Mouse (Mus musculus) heart, adult 2 months (tissue): ENCODE results near the gene Vat1. TPM values are rescaled to one million over a fixed set of nuclear protein-coding genes. Genes with fewer than 3 reads are reported as not detected.
"Not testable (repeated sequence)": the region's sequence is repeated elsewhere in the genome, so short reads cannot be mapped to it uniquely, and the experiment has no call there.

Experiments
- DNase-seq, 2 experiments: peaks; one replicate each; pipeline ENCODE4 v3.0.0; 2021
- H3K27ac ChIP-seq: fragments of 200-600 bp; 2 replicates; pipeline ENCODE4 v1.8.1; 2022
- H3K27me3 ChIP-seq: fragments of 200-500 bp; 2 replicates; pipeline ENCODE4 v1.6.1; 2012; ENCODE audit warnings: mild to moderate bottlenecking, low read length, inconsistent platforms, mixed read lengths; ENCODE audit not compliant: control insufficient read depth, insufficient read depth
- H3K36me3 ChIP-seq: fragments of 200-500 bp; 2 replicates; pipeline ENCODE4 v1.6.1; 2012; ENCODE audit warnings: low read length, inconsistent platforms; ENCODE audit not compliant: control insufficient read depth, insufficient read depth
- H3K4me1 ChIP-seq: fragments of 200-500 bp; 2 replicates; pipeline ENCODE4 v1.6.1; 2011; ENCODE audit warnings: low read length; ENCODE audit not compliant: control insufficient read depth, insufficient read depth
- H3K4me3 ChIP-seq: fragments of 200-600 bp; 2 replicates; pipeline ENCODE4 v1.8.1; 2022
- H3K79me2 ChIP-seq: fragments of 200-500 bp; replicated peaks from 2 replicates; pipeline ENCODE4 v1.6.1; 2012; ENCODE audit warnings: mild to moderate bottlenecking, inconsistent platforms, low read length, moderate library complexity, mixed read lengths; ENCODE audit not compliant: control insufficient read depth, insufficient read depth
- H3K9ac ChIP-seq: fragments of 200-500 bp; 2 replicates; pipeline ENCODE4 v1.6.1; 2012; ENCODE audit warnings: low read depth, mild to moderate bottlenecking, control low read depth, inconsistent platforms, low read length, mixed read lengths
- CTCF ChIP-seq: fragments of 200-600 bp; IDR thresholded peaks from 2 replicates; pipeline ENCODE4 v1.8.1; 2022; ENCODE audit warnings: antibody characterized with exemption, mild to moderate bottlenecking, moderate library complexity
- EP300 ChIP-seq: fragments of 200-500 bp; IDR thresholded peaks from 2 replicates; pipeline ENCODE4 v1.6.1; 2011; ENCODE audit warnings: low read depth, low read length, control low read depth; ENCODE audit not compliant: insufficient read depth
- POLR2A ChIP-seq: fragments of 200-500 bp; IDR thresholded peaks from 2 replicates; pipeline ENCODE4 v1.6.1; 2011; ENCODE audit warnings: mild to moderate bottlenecking, low read depth, low read length, control low read depth; ENCODE audit not compliant: insufficient read depth
- WGBS: fragments of 180-500 bp; shearing (Covaris S2); methylation state at CpG from one replicate; pipeline ENCODE4 v1.1.7; 2018; 5-methylcytosine and 5-hydroxymethylcytosine counted together
- intact Hi-C: fragments of 180-260 bp; cut with DNase I; formaldehyde crosslinking; loops from one replicate; pipeline ENCODE4 v1.15.1; 2025
- polyA plus RNA-seq: library from polyadenylated mRNA; depleted of rRNA; stranded (reverse); fragments of >200 nt; gene quantifications from 2 replicates; pipeline ENCODE4 v1.2.3, GENCODE M21; 2012
- total RNA-seq, 2 experiments: library from RNA; stranded (reverse); gene quantifications; 2 replicates each; pipeline ENCODE4 v1.2.3; 2021

Gene Vat1
- total and polyA plus RNA-seq, 3 experiments = 20.4 to 29.6 (median 21.4) TPM

GRCm38 (mm10) chr11:101448899-101449298, 17.1 kb downstream of the Vat1 start:
- Histone ChIP-seq H3K36me3 (peaks cover 13% of the 10 kb centered on the region), H3K4me1 (peaks cover 8% of the 10 kb centered on the region), H3K27me3 (no peaks in the 10 kb centered on the region), H3K9ac (peak overlapping the region; percentile 69), H3K79me2 (peaks cover 3% of the 10 kb centered on the region; the same call in 1 of the 2 replicates), H3K27ac (peak overlapping the region; percentile 90), H3K4me3 (peak overlapping the region; percentile 68)
- intact Hi-C loops = loop anchor here (2.0 kb wide), 1 partner anchor 16 kb away; the partner anchor contains the start of gene Rnd2
- DNase-seq = peak in 1 of 2 experiments; percentile 28
- no peak for TF ChIP-seq CTCF
- 57% methylated on average over 4 of the region's 4 CpGs for WGBS

GRCm38 (mm10) chr11:101448274-101448746, 17.7 kb downstream of the Vat1 start, which contains the start of gene Ifi35:
TSS of gene Ifi35 (plus strand) at chr11:101448407.
- Histone ChIP-seq H3K4me1 (peaks cover 8% of the 10 kb centered on the region), H3K9ac (peak within 1 kb of the TSS; percentile 69), H3K36me3 (peaks cover 18% of the 10 kb centered on the region), H3K27ac (peak within 1 kb of the TSS; percentile 90), H3K4me3 (peak within 1 kb of the TSS; percentile 68), H3K27me3 (no peaks in the 10 kb centered on the region), H3K79me2 (0 out of 2 replicates have a peak, but pooled peaks cover 1% of the 10 kb centered on the region)
- 3% methylated on average over 10 of the region's 10 CpGs for WGBS
- TF ChIP-seq POLR2A (peak; percentile 99), CTCF (no peak), EP300 (peak; percentile 79)
- DNase-seq = peak; percentile 83 to 89
- intact Hi-C loops = loop anchor here (2.0 kb wide), 1 partner anchor 16 kb away; the partner anchor contains the start of gene Rnd2

- TF ChIP-seq EP300 (no peak), POLR2A (no peak)
- Histone ChIP-seq H3K27ac (peak overlapping the region; percentile 90), H3K4me1 (peaks cover 8% of the 10 kb centered on the region), H3K9ac (no peak overlapping the region), H3K27me3 (no peaks in the 10 kb centered on the region), H3K79me2 (peaks cover 1% of the 10 kb centered on the region; the same call in 1 of the 2 replicates), H3K36me3 (peaks cover 22% of the 10 kb centered on the region), H3K4me3 (no peak overlapping the region)
- DNase-seq = no peak
- 87% methylated on average over 5 of the region's 5 CpGs for WGBS
- intact Hi-C loops = loop anchor here (2.0 kb wide), 1 partner anchor 17 kb away; the partner anchor contains the start of gene Rnd2
Measured at GRCm38 (mm10) chr11:101447786-101448185, 18.2 kb downstream of the Vat1 start.

GRCm38 (mm10) chr11:101446860-101447259, 19.2 kb downstream of the Vat1 start:
- H3K9ac ChIP-seq, H3K27ac ChIP-seq, DNase-seq, H3K4me3 ChIP-seq, intact Hi-C loops, H3K27me3 ChIP-seq, H3K79me2 ChIP-seq, H3K4me1 ChIP-seq: not testable (repeated sequence)
- 93% methylated on average over 8 of the region's 8 CpGs for WGBS
- peaks cover 22% of the 10 kb centered on the region for H3K36me3 ChIP-seq

GRCm38 (mm10) chr11:101446319-101446718, 19.7 kb downstream of the Vat1 start:
- H3K27ac ChIP-seq = no peak overlapping the region
- 76% methylated on average over 1 of the region's 1 CpGs for WGBS
- intact Hi-C loops = no loop called here
- no peak overlapping the region for H3K4me3 ChIP-seq
- no peak overlapping the region for H3K9ac ChIP-seq
- no peak for DNase-seq
- H3K79me2 ChIP-seq = no peaks in the 10 kb centered on the region; the same call in 1 of the 2 replicates
- H3K4me1 ChIP-seq = peaks cover 7% of the 10 kb centered on the region
- H3K27me3 ChIP-seq = no peaks in the 10 kb centered on the region
- peaks cover 20% of the 10 kb centered on the region for H3K36me3 ChIP-seq
- TF ChIP-seq CTCF = no peak
- no peak for TF ChIP-seq EP300
- no peak for TF ChIP-seq POLR2A

- Histone ChIP-seq H3K79me2 (no peaks in the 10 kb centered on the region; the same call in 1 of the 2 replicates), H3K9ac (peak overlapping the region; percentile 73), H3K4me3 (peak overlapping the region; percentile 93), H3K27ac (peak overlapping the region; percentile 87), H3K27me3 (no peaks in the 10 kb centered on the region), H3K4me1 (peaks cover 2% of the 10 kb centered on the region; the same call in 1 of the 2 replicates), H3K36me3 (peaks cover 18% of the 10 kb centered on the region)
- no peak for DNase-seq
- intact Hi-C loops = loop anchor here (5.0 kb wide), 1 partner anchor 355 kb away; the partner anchor contains the start of gene Mlx
- TF ChIP-seq EP300 (no peak), CTCF (no peak), POLR2A (no peak)
- WGBS = 1% methylated on average over 14 of the region's 14 CpGs
Measured at GRCm38 (mm10) chr11:101442760-101443159, 23.3 kb downstream of the Vat1 start.
